Mouse (Mus musculus) bone marrow macrophage, adult 2 months (primary cell): ENCODE measurements around the gene BC003965. TPM values are rescaled to one million over a fixed set of nuclear protein-coding genes. Genes with fewer than 3 reads are reported as not detected.
A peak's percentile ranks its signal among the peaks of the same experiment; 100 is the strongest.

Experiments used
- H3K27ac ChIP-seq: 2 replicates; pipeline ENCODE4 v1.5.1; 2012; ENCODE audit warnings: low read depth, low read length; ENCODE audit not compliant: insufficient read depth
- H3K4me1 ChIP-seq: 2 replicates; pipeline ENCODE4 v1.6.1; 2012; ENCODE audit warnings: low read length; ENCODE audit not compliant: control insufficient read depth, insufficient read depth
- H3K4me3 ChIP-seq: 2 replicates; pipeline ENCODE4 v1.5.1; 2012; ENCODE audit warnings: mild to moderate bottlenecking, low read length, moderate library complexity; ENCODE audit not compliant: insufficient read depth
- CTCF ChIP-seq: IDR thresholded peaks from 2 replicates; pipeline ENCODE4 v1.5.1; 2012; ENCODE audit warnings: low read depth, mild to moderate bottlenecking, low read length, moderate library complexity
- POLR2A ChIP-seq: IDR thresholded peaks from 2 replicates; pipeline ENCODE4 v1.6.1; 2012; ENCODE audit warnings: mild to moderate bottlenecking, low read depth, low read length, borderline replicate concordance
- polyA plus RNA-seq: library from polyadenylated mRNA; stranded (reverse); fragments of >200 nt; gene quantifications from 2 replicates; pipeline ENCODE4 v1.2.4, GENCODE M21; 2012; ENCODE audit not compliant: missing spikeins, insufficient read depth, insufficient read length

The BC003965 gene
- polyA plus RNA-seq = 9.0 and 10.8 TPM in 2 replicates

DNA sequence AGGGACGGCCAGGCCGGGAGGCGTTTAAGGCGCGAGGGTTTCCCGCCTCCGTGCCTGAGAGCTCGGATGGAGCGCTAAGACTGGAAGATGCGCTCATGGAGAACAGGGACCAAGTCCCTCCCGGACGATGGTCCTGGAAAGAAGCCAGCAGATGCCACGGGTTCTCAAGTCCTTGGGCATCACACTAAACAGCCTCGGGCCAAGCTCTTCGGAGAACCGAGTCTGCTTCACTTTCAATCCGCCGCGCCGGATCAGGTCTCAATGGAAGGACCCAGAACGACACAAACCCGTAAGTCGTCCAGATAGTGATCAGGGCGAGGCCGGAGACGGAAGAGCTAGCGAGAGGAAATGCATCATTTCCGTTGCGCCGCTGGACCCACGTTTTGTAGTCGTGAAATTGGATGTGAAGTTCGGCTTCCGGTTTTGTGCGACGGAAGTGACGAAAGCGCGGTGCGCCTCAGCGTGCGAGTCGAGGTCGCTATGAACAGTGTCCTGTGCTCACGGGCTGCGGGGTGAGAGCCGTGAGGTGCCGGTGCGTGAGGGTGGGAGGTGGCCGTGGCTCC lies at the start of gene BC003965:
Gene BC003965 (plus strand): TSS at position 426 of the 563 bp plus-strand sequence.
- Histone ChIP-seq H3K4me1 (peaks cover 10% of the 10 kb centered on the region; the same call in 1 of the 2 replicates), H3K4me3 (peak within 1 kb of the TSS; percentile 77), H3K27ac (peak within 1 kb of the TSS; percentile 73)
- no peak for TF ChIP-seq CTCF
- TF ChIP-seq POLR2A = peak; percentile 59; the same call in 1 of the 2 replicates

DNA sequence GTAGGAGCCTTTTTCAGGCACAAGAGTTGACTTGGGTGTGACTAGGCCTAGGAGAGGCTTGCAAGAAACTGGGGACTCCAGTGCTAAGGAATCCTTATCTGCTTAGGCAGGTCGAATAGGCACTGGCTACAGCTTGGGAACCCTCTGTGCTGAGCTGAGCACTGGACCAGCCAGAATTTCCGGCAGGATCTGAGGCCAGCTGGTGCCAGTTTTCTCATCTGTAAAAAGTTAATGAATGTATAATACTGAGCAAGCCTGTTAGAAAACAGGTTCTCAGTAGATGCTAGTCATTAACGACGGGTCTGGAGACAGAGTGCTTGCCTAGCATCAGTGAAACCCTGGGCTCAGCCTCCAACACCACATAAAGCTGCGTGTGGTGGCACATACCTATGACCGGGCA lies 48.7 kb upstream of the BC003965 start:
- Histone ChIP-seq H3K27ac (peak overlapping the region; percentile 86), H3K4me1 (peaks cover 32% of the 10 kb centered on the region), H3K4me3 (peak overlapping the region; percentile 70)
- TF ChIP-seq POLR2A (no peak), CTCF (no peak)

GRCm38 (mm10) chr17:25138803-25139202 lies 45.6 kb upstream of the BC003965 start:
- H3K4me1 ChIP-seq = peaks cover 54% of the 10 kb centered on the region
- peak overlapping the region; percentile 22; the same call in 1 of the 2 replicates for H3K4me3 ChIP-seq
- peak overlapping the region; percentile 52 for H3K27ac ChIP-seq
- no peak for TF ChIP-seq CTCF
- no peak for TF ChIP-seq POLR2A

DNA sequence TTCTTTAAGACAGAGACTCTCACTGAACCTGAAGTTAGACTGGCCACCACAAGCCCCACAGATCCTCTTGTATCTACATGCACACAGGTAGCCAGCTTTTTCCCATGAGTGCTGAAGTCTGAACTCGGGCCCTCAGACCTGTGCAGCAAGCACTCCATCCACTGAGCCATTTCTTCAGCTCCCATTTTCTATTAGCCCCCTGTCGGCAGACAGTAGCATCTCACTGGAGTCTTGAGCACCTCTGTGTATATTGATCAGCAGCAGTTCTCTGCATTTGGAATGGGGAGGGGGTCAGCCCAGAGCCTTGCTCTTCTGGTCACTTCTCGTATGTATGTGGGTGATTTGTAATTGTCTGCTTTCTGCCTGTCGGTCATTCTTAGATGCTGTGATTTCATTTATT lies 44.4 kb upstream of the BC003965 start:
- TF ChIP-seq CTCF (no peak), POLR2A (no peak)
- Histone ChIP-seq H3K27ac (peak overlapping the region; percentile 20; the same call in 1 of the 2 replicates), H3K4me1 (peaks cover 54% of the 10 kb centered on the region), H3K4me3 (peak overlapping the region; percentile 9; the same call in 1 of the 2 replicates)

GRCm38 (mm10) chr17:25162161-25162560 lies 22.2 kb upstream of the BC003965 start, which contains the start of gene Ccdc154:
Gene Ccdc154, plus strand, starts transcription at chr17:25162461.
- no peak within 1 kb of the TSS for H3K4me3 ChIP-seq
- no peak within 1 kb of the TSS for H3K27ac ChIP-seq
- TF ChIP-seq CTCF = no peak
- TF ChIP-seq POLR2A = no peak
- H3K4me1 ChIP-seq = no peaks in the 10 kb centered on the region

GRCm38 (mm10) chr17:25163387-25163786 lies 21.0 kb upstream of the BC003965 start:
- TF ChIP-seq CTCF = no peak
- no peak for TF ChIP-seq POLR2A
- Histone ChIP-seq H3K27ac (no peak overlapping the region), H3K4me3 (no peak overlapping the region), H3K4me1 (no peaks in the 10 kb centered on the region)

DNA sequence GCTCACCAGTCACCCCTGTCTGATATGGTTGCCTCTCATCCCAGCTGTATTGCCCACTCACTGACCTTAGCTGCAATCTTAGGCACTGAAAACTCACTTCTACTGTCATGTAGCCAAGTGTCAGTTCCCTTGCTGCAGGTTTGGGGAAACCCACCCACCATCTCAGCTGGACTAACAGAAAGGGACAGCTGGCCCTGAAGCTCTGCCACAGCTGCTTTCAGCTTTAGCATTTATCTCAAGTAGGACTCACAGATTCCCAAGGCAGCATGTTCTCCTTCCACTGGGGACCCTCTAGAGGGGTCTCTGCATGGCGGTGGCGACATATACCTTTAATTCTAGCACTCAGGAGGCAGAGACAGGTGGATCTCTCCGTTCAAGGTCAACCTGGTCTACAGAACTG lies 19.6 kb upstream of the BC003965 start:
- Histone ChIP-seq H3K4me3 (no peak overlapping the region), H3K4me1 (no peaks in the 10 kb centered on the region), H3K27ac (no peak overlapping the region)
- no peak for TF ChIP-seq CTCF
- no peak for TF ChIP-seq POLR2A

DNA sequence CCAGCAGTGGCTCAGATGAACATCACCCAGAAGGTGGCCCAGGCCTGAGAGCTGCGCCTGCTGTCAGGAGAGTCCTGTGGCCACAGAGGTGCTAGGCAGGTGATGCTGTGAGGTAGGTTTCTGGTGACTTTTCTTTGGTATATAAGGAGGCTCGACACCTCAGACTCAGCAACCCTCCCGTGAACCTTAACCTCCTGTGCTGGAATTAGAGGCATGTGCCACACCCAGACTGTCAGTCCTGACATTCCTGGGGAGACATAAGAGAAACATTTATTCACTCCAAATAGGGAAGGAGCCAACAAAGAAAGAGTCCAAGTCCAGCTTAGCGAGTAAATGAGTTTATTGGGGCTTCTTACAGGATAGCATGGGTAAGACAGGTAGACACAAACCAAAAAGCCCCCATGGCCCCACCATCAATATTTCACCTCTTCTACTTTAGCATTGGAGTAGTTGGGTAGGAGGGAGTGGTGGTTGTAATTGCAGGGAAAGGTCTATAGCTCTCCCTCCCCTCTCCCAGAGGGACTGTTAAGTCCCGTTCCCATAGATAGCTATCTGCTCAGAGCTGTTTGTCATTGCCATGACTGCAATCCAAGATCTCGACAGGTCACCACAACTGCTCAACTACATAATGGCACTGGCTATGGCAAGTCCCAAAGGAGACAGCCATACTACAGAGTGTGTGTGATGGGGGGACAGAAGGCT lies 18.2 kb upstream of the BC003965 start:
- no peak for TF ChIP-seq CTCF
- no peak for TF ChIP-seq POLR2A

GRCm38 (mm10) chr17:25169706-25170105 lies 14.6 kb upstream of the BC003965 start:
- H3K4me3 ChIP-seq = no peak overlapping the region
- TF ChIP-seq POLR2A (no peak), CTCF (no peak)
- H3K27ac ChIP-seq = no peak overlapping the region
- no peaks in the 10 kb centered on the region for H3K4me1 ChIP-seq

More for the DNA sequence above, 18.2 kb upstream of the BC003965 start:
- Histone ChIP-seq H3K4me1 (no peaks in the 10 kb centered on the region), H3K4me3 (no peak overlapping the region), H3K27ac (no peak overlapping the region)

GRCm38 (mm10) chr17:25172558-25172957 lies 11.8 kb upstream of the BC003965 start:
- no peaks in the 10 kb centered on the region for H3K4me1 ChIP-seq
- TF ChIP-seq CTCF (no peak), POLR2A (no peak)
- H3K27ac ChIP-seq = no peak overlapping the region
- no peak overlapping the region for H3K4me3 ChIP-seq
